ENCODE assay signal across 22 mouse cellular contexts in genomic region chr7:37140191-37140590, GRCm38 (mm10).
DNase-seq lines count a peak whose midpoint lies in the region; ATAC-seq and TF ChIP-seq lines count a peak whose summit lies in the region.
"Had no signal": no experiment of that assay in that cellular context is flagged by ENCODE, and none has a peak within 500 bp of the region (broad histone marks: within the 10 kb centered on the region; RNA-seq: fewer than 3 reads in every experiment).

No protein-coding gene starts in this region.

- no peak overlapping the region for H3K9ac ChIP-seq in kidney, embryonic 14.5 days (ENCODE audit: low read depth, low read length)
- H3K9ac ChIP-seq: embryonic facial prominence, embryonic 15.5 days; forebrain, postnatal 0 days; liver, embryonic 13.5 days; lung, embryonic 15.5 days; midbrain, embryonic 12.5 days; stomach, embryonic 15.5 days had no signal

- H3K4me2 ChIP-seq in kidney, embryonic 14.5 days (replicated peaks; ENCODE audit: low read depth, low read length) = no peak overlapping the region
- H3K4me2 ChIP-seq: embryonic facial prominence, embryonic 15.5 days; liver, embryonic 13.5 days; lung, embryonic 15.5 days; midbrain, embryonic 12.5 days; stomach, embryonic 15.5 days had no signal

- ATAC-seq in kidney, embryonic 14.5 days (ENCODE audit: low FRiP score, low TSS enrichment) = no peak
- ATAC-seq: forebrain, postnatal 0 days; hindbrain, postnatal 0 days; intestine, postnatal 0 days had no signal

- no peaks in the 10 kb centered on the region for H3K4me1 ChIP-seq in kidney, adult 2 months (ENCODE audit: control insufficient read depth, insufficient read depth, low read length)
- H3K4me1 ChIP-seq in kidney, embryonic 14.5 days (ENCODE audit: control insufficient read depth, insufficient read depth, low read length) = no peaks in the 10 kb centered on the region
- H3K4me1 ChIP-seq: embryonic facial prominence, embryonic 15.5 days; liver, embryonic 13.5 days; lung, embryonic 15.5 days; stomach, embryonic 15.5 days had no signal

- H3K9me3 ChIP-seq in kidney, embryonic 14.5 days (ENCODE audit: control insufficient read depth, low read length) = no peaks in the 10 kb centered on the region
- H3K9me3 ChIP-seq: embryonic facial prominence, embryonic 15.5 days; hindbrain, embryonic 10.5 days; liver, embryonic 13.5 days; lung, embryonic 15.5 days; midbrain, embryonic 12.5 days; stomach, embryonic 15.5 days had no signal

- H3K27me3 ChIP-seq in kidney, adult 2 months (replicated peaks; ENCODE audit: control insufficient read depth, insufficient read depth, low read length) = no peaks in the 10 kb centered on the region
- H3K27me3 ChIP-seq in kidney, embryonic 14.5 days (ENCODE audit: control insufficient read depth, insufficient read depth, low read length) = no peaks in the 10 kb centered on the region
- H3K27me3 ChIP-seq: embryonic facial prominence, embryonic 15.5 days; liver, embryonic 13.5 days; lung, embryonic 15.5 days; midbrain, embryonic 12.5 days; stomach, embryonic 15.5 days had no signal

- peak overlapping the region; percentile 36; the same call in 1 of the 2 replicates for H3K4me3 ChIP-seq in kidney, adult 2 months (ENCODE audit: insufficient read depth, low read depth, low read length)
- no peak overlapping the region for H3K4me3 ChIP-seq in kidney, embryonic 14.5 days (ENCODE audit: low read length)
- H3K4me3 ChIP-seq: embryonic facial prominence, embryonic 15.5 days; hindbrain, embryonic 10.5 days; left cerebral cortex, adult 2 months; liver, embryonic 13.5 days; lung, embryonic 15.5 days; midbrain, embryonic 12.5 days; stomach, embryonic 15.5 days had no signal

- WGBS in kidney, adult 2 months = 74% methylated on average over 12 of the region's 12 CpGs
- WGBS in kidney, embryonic 14.5 days = 82% methylated on average over 12 of the region's 12 CpGs

- TF ChIP-seq POLR2A in kidney, adult 2 months (IDR thresholded peaks at IDR 0.05; ENCODE audit: low read depth, low read length) = no peak

- TF ChIP-seq CTCF in kidney, adult 2 months (conservative IDR thresholded peaks at IDR 0.05; ENCODE audit: insufficient read depth, insufficient read length, low read depth, low read length) = no peak

- H3K36me3 ChIP-seq in kidney, adult 2 months (ENCODE audit: control insufficient read depth, insufficient read depth, low read length) = no peaks in the 10 kb centered on the region
- H3K36me3 ChIP-seq in kidney, embryonic 14.5 days (ENCODE audit: control insufficient read depth, insufficient read depth, low read length) = no peaks in the 10 kb centered on the region
- H3K36me3 ChIP-seq: embryonic facial prominence, embryonic 15.5 days; hindbrain, embryonic 10.5 days; liver, embryonic 13.5 days; lung, embryonic 15.5 days; midbrain, embryonic 12.5 days; stomach, embryonic 15.5 days had no signal

- intact Hi-C loops in gastrocnemius, postnatal 14 days (cut with DNase I; ENCODE audit: low total_unique reads) = no loop called here
- intact Hi-C loops in gastrocnemius, postnatal 36 days (cut with DNase I) = no loop called here

- no peak overlapping the region for H3K27ac ChIP-seq in kidney, adult 2 months (ENCODE audit: insufficient read depth, low read depth, low read length)
- no peak overlapping the region for H3K27ac ChIP-seq in kidney, embryonic 14.5 days (ENCODE audit: low read depth, low read length)
- H3K27ac ChIP-seq: embryonic facial prominence, embryonic 15.5 days; hindbrain, embryonic 10.5 days; hindbrain, postnatal 0 days; left cerebral cortex, adult 2 months; liver, embryonic 13.5 days; lung, embryonic 15.5 days; midbrain, embryonic 12.5 days; stomach, embryonic 15.5 days had no signal

- DNase-seq in gastrocnemius, postnatal 14 days = peak; percentile 10
- no peak for DNase-seq in gastrocnemius, postnatal 36 days
- DNase-seq in kidney, adult 2 months = peak; percentile 22
- DNase-seq in kidney, adult 9 months = peak; percentile 13
- DNase-seq in kidney, postnatal 14 days = peak; percentile 4
- DNase-seq in adipocyte (ENCODE audit: low spot score) = no peak
- no peak for DNase-seq in left cerebral cortex, adult 9 months (ENCODE audit: low spot score in 2 of 2)
- DNase-seq: B cell, adult 2 months; cerebellum, adult 11 months; cerebellum, postnatal 36 days; forebrain, postnatal 0 days; liver, embryonic 13.5 days; retina, postnatal 1 day had no signal

Comparison
In these comparisons a context has a peak if more than half of its experiments do, and no peak if none do; other contexts are left out.
1. DNase-seq: peak in gastrocnemius, postnatal 14 days (single experiment), kidney, adult 2 months (single experiment), kidney, adult 9 months (single experiment) and kidney, postnatal 14 days (single experiment); none in gastrocnemius, postnatal 36 days (0 of 2), adipocyte (single experiment) and left cerebral cortex, adult 9 months (0 of 2).